9 mouse cellular contexts compared by ENCODE assay signal in the genomic region with DNA sequence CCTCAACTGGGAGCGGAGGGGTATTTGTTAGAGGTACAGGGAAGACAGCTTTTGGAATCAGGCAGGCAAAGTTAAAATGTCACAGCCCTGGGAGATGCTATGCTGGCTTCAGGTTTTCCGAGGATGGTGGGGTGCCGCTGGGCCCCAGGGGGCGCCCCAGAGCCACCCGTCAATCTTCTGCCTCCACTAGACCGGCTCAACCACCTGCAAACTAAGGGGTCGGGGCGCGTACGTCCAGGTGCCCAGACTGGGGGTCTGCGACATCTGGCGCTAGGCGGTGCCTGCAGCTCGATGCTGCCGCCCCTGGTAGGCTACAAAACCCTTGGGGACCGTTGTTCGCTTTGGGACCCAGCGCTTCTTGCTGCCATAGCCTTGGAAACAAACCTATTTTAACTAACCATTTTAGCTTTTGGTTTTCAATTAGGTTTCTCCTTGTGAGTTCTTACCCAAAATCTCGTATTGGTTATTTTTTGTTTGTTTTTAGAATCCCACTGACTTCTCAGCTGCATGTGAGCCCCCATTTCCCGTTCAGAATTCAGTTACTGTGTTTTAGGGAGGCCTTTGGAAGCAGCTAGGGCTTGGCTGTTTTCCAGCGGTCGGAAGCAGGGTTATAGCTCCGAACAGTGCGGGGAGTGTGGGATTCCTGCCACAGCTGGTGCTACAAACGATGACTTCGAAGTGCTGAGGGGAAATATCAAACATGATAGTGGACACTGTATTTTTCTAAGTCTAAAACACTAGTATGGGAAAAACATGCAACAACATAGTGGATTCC. TPM values are rescaled to one million over a fixed set of nuclear protein-coding genes. Genes with fewer than 3 reads are reported as not detected.
DNase-seq lines count a peak whose midpoint lies in the region; ATAC-seq and TF ChIP-seq lines count a peak whose summit lies in the region.
"Had no signal": no experiment of that assay in that cellular context is flagged by ENCODE, and none has a peak within 500 bp of the region (broad histone marks: within the 10 kb centered on the region; RNA-seq: fewer than 3 reads in every experiment).

No protein-coding gene starts in this region.

- no peaks in the 10 kb centered on the region for H3K36me3 ChIP-seq in forebrain, postnatal 0 days (ENCODE audit: insufficient read depth)
- no peaks in the 10 kb centered on the region for H3K36me3 ChIP-seq in liver, embryonic 12.5 days
- H3K36me3 ChIP-seq in neural tube, embryonic 12.5 days = no peaks in the 10 kb centered on the region

- peak overlapping the region; percentile 72 for H3K9ac ChIP-seq in forebrain, postnatal 0 days
- H3K9ac ChIP-seq in liver, embryonic 12.5 days = no peak overlapping the region
- peak overlapping the region; percentile 85 for H3K9ac ChIP-seq in neural tube, embryonic 12.5 days

- intact Hi-C loops in heart, postnatal 10 days (cut with DNase I) = loop anchor here (2.0 to 5.0 kb wide), 3 partner anchors 72 to 156 kb away; no protein-coding TSS in a partner anchor

- H3K4me3 ChIP-seq in forebrain, postnatal 0 days (ENCODE audit: low read depth, low read length) = peak overlapping the region; percentile 67
- H3K4me3 ChIP-seq in liver, embryonic 12.5 days = peak overlapping the region; percentile 53; the same call in 1 of the 2 replicates
- peak overlapping the region; percentile 78 for H3K4me3 ChIP-seq in neural tube, embryonic 12.5 days

- H3K4me2 ChIP-seq in forebrain, postnatal 0 days (ENCODE audit: low read depth) = peak overlapping the region; percentile 73
- H3K4me2 ChIP-seq in liver, embryonic 12.5 days = peak overlapping the region; percentile 64
- H3K4me2 ChIP-seq in neural tube, embryonic 12.5 days (replicated peaks) = peak overlapping the region; percentile 95

- no peaks in the 10 kb centered on the region for H3K27me3 ChIP-seq in forebrain, postnatal 0 days (ENCODE audit: insufficient read depth, low read length)
- H3K27me3 ChIP-seq in liver, embryonic 12.5 days (replicated peaks) = peaks cover 64% of the 10 kb centered on the region
- no peaks in the 10 kb centered on the region; the same call in 1 of the 2 replicates for H3K27me3 ChIP-seq in neural tube, embryonic 12.5 days (replicated peaks)

- TF ChIP-seq CTCF in forebrain, postnatal 0 days (IDR thresholded peaks at IDR 0.05; ENCODE audit: low read depth) = peak; percentile 76

- H3K27ac ChIP-seq in forebrain, postnatal 0 days (ENCODE audit: low read depth, low read length) = peak overlapping the region; percentile 91
- H3K27ac ChIP-seq in liver, embryonic 12.5 days = no peak overlapping the region
- no peak overlapping the region for H3K27ac ChIP-seq in neural tube, embryonic 12.5 days
- H3K27ac ChIP-seq: macrophage had no signal

- peak; percentile 10 to 62 for DNase-seq in urinary bladder, adult 18-20 months (ENCODE audit: low spot score in 2 of 2)
- DNase-seq in urinary bladder, postnatal 10 days (ENCODE audit: low spot score) = no peak
- DNase-seq in forebrain, postnatal 0 days = peak; percentile 75
- peak; percentile 74 to 75 for DNase-seq in heart, postnatal 10 days
- peak; percentile 61 to 82 for DNase-seq in kidney, postnatal 36 days
- DNase-seq in spleen, adult 18-20 months = no peak

- ATAC-seq in forebrain, postnatal 0 days = peak; percentile 10; the same call in 1 of the 2 replicates
- ATAC-seq in liver, embryonic 12.5 days = no peak
- no peak for ATAC-seq in neural tube, embryonic 12.5 days (ENCODE audit: low FRiP score, low read depth)

- H3K9me3 ChIP-seq in forebrain, postnatal 0 days (ENCODE audit: low read length) = no peaks in the 10 kb centered on the region
- no peaks in the 10 kb centered on the region for H3K9me3 ChIP-seq in liver, embryonic 12.5 days (replicated peaks)
- no peaks in the 10 kb centered on the region for H3K9me3 ChIP-seq in neural tube, embryonic 12.5 days

- 1% methylated on average over 26 of the region's 26 CpGs for WGBS in forebrain, postnatal 0 days
- 14% methylated on average over 26 of the region's 26 CpGs for WGBS in liver, embryonic 12.5 days (ENCODE audit: insufficient replicate concordance)
- WGBS in neural tube, embryonic 12.5 days = 8% methylated on average over 26 of the region's 26 CpGs

- peaks cover 13% of the 10 kb centered on the region; the same call in 1 of the 2 replicates for H3K4me1 ChIP-seq in forebrain, postnatal 0 days (ENCODE audit: insufficient read depth)
- 0 out of 2 replicates have a peak, but pooled peaks cover 5% of the 10 kb centered on the region for H3K4me1 ChIP-seq in liver, embryonic 12.5 days
- H3K4me1 ChIP-seq in neural tube, embryonic 12.5 days = peaks cover 13% of the 10 kb centered on the region

RNA-seq across cellular contexts. Expression of a gene that starts 3.2 kb away (rescaled TPM):
- total RNA-seq in forebrain, postnatal 0 days (2014; rRNA removed) = 60.4 and 88.7 TPM in 2 replicates
- polyA plus RNA-seq in forebrain, postnatal 0 days (2015; fragmentation: Nextera tagmentation; extraction: Ambion mirVana) = 18.0 and 28.5 TPM in 2 replicates
- total RNA-seq in heart, postnatal 10 days (2021) = 10 to 100 TPM; 79.8 to 89.9 TPM
- polyA plus RNA-seq in liver, embryonic 12.5 days (2016; fragmentation: Nextera tagmentation; extraction: Ambion mirVana) = 3.9 and 4.8 TPM in 2 replicates
- 41.8 and 46.4 TPM in 2 replicates for polyA plus RNA-seq in neural tube, embryonic 12.5 days (2016; fragmentation: Nextera tagmentation; extraction: Ambion mirVana)
- polyA plus RNA-seq: macrophage had no signal

Comparison
In these comparisons a context has a peak if more than half of its experiments do, and no peak if none do; other contexts are left out.
1. DNase-seq: peak in urinary bladder, adult 18-20 months (2 of 2), forebrain, postnatal 0 days (single experiment), heart, postnatal 10 days (2 of 2) and kidney, postnatal 36 days (2 of 2); none in urinary bladder, postnatal 10 days (single experiment) and spleen, adult 18-20 months (0 of 2).
2. Peak in every context shown above with its lines, with median percentiles within 50 percentile points of each other: H3K4me2 ChIP-seq and H3K4me3 ChIP-seq.